22 mouse cellular contexts compared by ENCODE assay signal in the genomic region with DNA sequence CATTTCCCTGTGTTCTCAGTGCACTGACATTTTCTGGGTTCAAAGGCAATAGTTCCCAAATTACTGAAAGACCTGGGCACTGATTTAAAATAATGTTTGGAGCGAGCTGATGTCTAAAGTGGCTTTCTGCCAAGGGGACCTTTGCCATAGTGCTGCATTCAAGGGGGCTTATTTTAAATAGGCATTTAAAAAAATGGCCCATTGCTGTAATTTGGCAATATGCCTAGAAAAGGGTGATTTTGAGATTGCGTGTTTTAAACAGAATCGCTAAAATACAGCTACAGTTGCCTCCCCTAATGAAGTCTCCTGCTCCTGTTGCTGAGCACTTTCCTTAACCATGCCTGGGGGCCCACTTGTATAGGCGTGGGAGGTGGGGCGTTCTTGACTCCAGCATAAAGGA.
DNase-seq lines count a peak whose midpoint lies in the region; ATAC-seq and TF ChIP-seq lines count a peak whose summit lies in the region.
"Had no signal": no experiment of that assay in that cellular context is flagged by ENCODE, and none has a peak within 500 bp of the region (broad histone marks: within the 10 kb centered on the region; RNA-seq: fewer than 3 reads in every experiment).

No protein-coding gene starts in this region.

- no peak overlapping the region for H3K27ac ChIP-seq in forebrain, embryonic 14.5 days (ENCODE audit: low read depth, low read length)
- no peak overlapping the region for H3K27ac ChIP-seq in forebrain, embryonic 16.5 days (ENCODE audit: low read length)
- no peak overlapping the region for H3K27ac ChIP-seq in lung, embryonic 14.5 days (ENCODE audit: low read depth)

- no peak overlapping the region for H3K9ac ChIP-seq in forebrain, embryonic 14.5 days (ENCODE audit: low read length)
- no peak overlapping the region for H3K9ac ChIP-seq in forebrain, embryonic 16.5 days (replicated peaks; ENCODE audit: low read depth, low read length)
- H3K9ac ChIP-seq in lung, embryonic 14.5 days: no peak overlapping the region

- no peak for TF ChIP-seq POLR2A in brain, embryonic 14.5 days (IDR thresholded peaks at IDR 0.05; ENCODE audit: borderline replicate concordance, extremely low read depth, insufficient read depth, insufficient read length, poor library complexity, severe bottlenecking)

- WGBS in forebrain, embryonic 14.5 days: 36% methylated on average over 5 of the region's 5 CpGs
- 42% methylated on average over 5 of the region's 5 CpGs for WGBS in forebrain, embryonic 16.5 days
- WGBS in lung, embryonic 14.5 days: 34% methylated on average over 5 of the region's 5 CpGs

- TF ChIP-seq CTCF in lung, embryonic 14.5 days (IDR thresholded peaks at IDR 0.05; ENCODE audit: low read depth): no peak
- TF ChIP-seq CTCF in brain, embryonic 14.5 days (IDR thresholded peaks at IDR 0.05; ENCODE audit: borderline replicate concordance, extremely low read depth, insufficient read depth, insufficient read length): no peak

- H3K4me1 ChIP-seq in forebrain, embryonic 14.5 days (ENCODE audit: control insufficient read depth, insufficient read depth, low read length): no peaks in the 10 kb centered on the region
- no peaks in the 10 kb centered on the region for H3K4me1 ChIP-seq in forebrain, embryonic 16.5 days (replicated peaks; ENCODE audit: control insufficient read depth, insufficient read depth, low read length)
- H3K4me1 ChIP-seq in lung, embryonic 14.5 days (ENCODE audit: insufficient read depth): no peaks in the 10 kb centered on the region

- DNase-seq in forebrain, embryonic 14.5 days (ENCODE audit: low spot score): peak; percentile 71
- peak; percentile 73 for DNase-seq in lung, embryonic 14.5 days
- DNase-seq in lung, postnatal 25 days (ENCODE audit: low spot score): no peak
- peak; percentile 78 for DNase-seq in brain, embryonic 14.5 days (ENCODE audit: low read depth)
- no peak for DNase-seq in heart, adult 9 months (ENCODE audit: low spot score in 2 of 2)
- DNase-seq: adrenal gland, adult 2 months; adrenal gland, adult 8-10 months; adrenal gland, postnatal 10 days; adrenal gland, postnatal 14 days; adrenal gland, postnatal 25 days; adrenal gland, postnatal 36 days; B cell, adult 2 months; cerebellum, adult 11 months; cerebellum, adult 11-12 months; cerebellum, adult 18-20 months; cerebellum, adult 2 months had no signal

- no peaks in the 10 kb centered on the region for H3K27me3 ChIP-seq in forebrain, embryonic 14.5 days (replicated peaks; ENCODE audit: control insufficient read depth, insufficient read depth, low read length)
- H3K27me3 ChIP-seq in forebrain, embryonic 16.5 days (replicated peaks; ENCODE audit: control insufficient read depth, insufficient read depth, low read length): no peaks in the 10 kb centered on the region; the same call in 1 of the 2 replicates
- no peaks in the 10 kb centered on the region for H3K27me3 ChIP-seq in lung, embryonic 14.5 days (ENCODE audit: insufficient read depth, low read length)
- H3K27me3 ChIP-seq: CH12.LX had no signal

- no peaks in the 10 kb centered on the region for H3K9me3 ChIP-seq in forebrain, embryonic 14.5 days (replicated peaks; ENCODE audit: control insufficient read depth, low read length)
- H3K9me3 ChIP-seq in forebrain, embryonic 16.5 days (ENCODE audit: control insufficient read depth, low read length): no peaks in the 10 kb centered on the region
- H3K9me3 ChIP-seq in lung, embryonic 14.5 days (ENCODE audit: low read depth, low read length): no peaks in the 10 kb centered on the region
- H3K9me3 ChIP-seq: G1E had no signal

- no peaks in the 10 kb centered on the region for H3K36me3 ChIP-seq in forebrain, embryonic 14.5 days (ENCODE audit: control insufficient read depth, insufficient read depth, low read length)
- H3K36me3 ChIP-seq in forebrain, embryonic 16.5 days (ENCODE audit: control insufficient read depth, insufficient read depth): no peaks in the 10 kb centered on the region
- no peaks in the 10 kb centered on the region for H3K36me3 ChIP-seq in lung, embryonic 14.5 days (ENCODE audit: insufficient read depth)
- H3K36me3 ChIP-seq: G1E had no signal

- H3K4me3 ChIP-seq in forebrain, embryonic 14.5 days (ENCODE audit: low read depth, low read length): no peak overlapping the region
- no peak overlapping the region for H3K4me3 ChIP-seq in forebrain, embryonic 16.5 days (replicated peaks; ENCODE audit: low read length)
- H3K4me3 ChIP-seq in lung, embryonic 14.5 days (ENCODE audit: low read depth, low read length): no peak overlapping the region

- 0 out of 2 replicates have a peak, but pooled peaks have one; percentile 15 for ATAC-seq in forebrain, embryonic 14.5 days
- no peak for ATAC-seq in forebrain, embryonic 16.5 days
- no peak for ATAC-seq in lung, embryonic 14.5 days (ENCODE audit: insufficient read depth)
- ATAC-seq: activated CD4-positive, CD25-positive, alpha-beta regulatory T cell, adult 4 months; CD4-positive, CD25-positive, alpha-beta regulatory T cell, adult 4 months; Patski had no signal

- no peak overlapping the region for H3K4me2 ChIP-seq in forebrain, embryonic 14.5 days (ENCODE audit: low read length)
- H3K4me2 ChIP-seq in forebrain, embryonic 16.5 days (ENCODE audit: low read length): no peak overlapping the region
- no peak overlapping the region for H3K4me2 ChIP-seq in lung, embryonic 14.5 days

Comparison
In these comparisons a context has a peak if more than half of its experiments do, and no peak if none do; other contexts are left out.
1. DNase-seq: peak in forebrain, embryonic 14.5 days (single experiment), lung, embryonic 14.5 days (single experiment) and brain, embryonic 14.5 days (single experiment); none in lung, postnatal 25 days (single experiment) and heart, adult 9 months (0 of 2).